Mouse (Mus musculus): ENCODE results near the gene Ahdc1.
A peak's percentile ranks its signal among the peaks of the same experiment; 100 is the strongest.
"Not testable (repeated sequence)": the region's sequence is repeated elsewhere in the genome, so short reads cannot be mapped to it uniquely, and the experiment has no call there.

The Ahdc1 gene

GRCm38 (mm10) chr4:132993553-132993952 lies 17.5 kb upstream of the Ahdc1 start:
- no peak for DNase-seq (ENCODE audit: low spot score)

DNA sequence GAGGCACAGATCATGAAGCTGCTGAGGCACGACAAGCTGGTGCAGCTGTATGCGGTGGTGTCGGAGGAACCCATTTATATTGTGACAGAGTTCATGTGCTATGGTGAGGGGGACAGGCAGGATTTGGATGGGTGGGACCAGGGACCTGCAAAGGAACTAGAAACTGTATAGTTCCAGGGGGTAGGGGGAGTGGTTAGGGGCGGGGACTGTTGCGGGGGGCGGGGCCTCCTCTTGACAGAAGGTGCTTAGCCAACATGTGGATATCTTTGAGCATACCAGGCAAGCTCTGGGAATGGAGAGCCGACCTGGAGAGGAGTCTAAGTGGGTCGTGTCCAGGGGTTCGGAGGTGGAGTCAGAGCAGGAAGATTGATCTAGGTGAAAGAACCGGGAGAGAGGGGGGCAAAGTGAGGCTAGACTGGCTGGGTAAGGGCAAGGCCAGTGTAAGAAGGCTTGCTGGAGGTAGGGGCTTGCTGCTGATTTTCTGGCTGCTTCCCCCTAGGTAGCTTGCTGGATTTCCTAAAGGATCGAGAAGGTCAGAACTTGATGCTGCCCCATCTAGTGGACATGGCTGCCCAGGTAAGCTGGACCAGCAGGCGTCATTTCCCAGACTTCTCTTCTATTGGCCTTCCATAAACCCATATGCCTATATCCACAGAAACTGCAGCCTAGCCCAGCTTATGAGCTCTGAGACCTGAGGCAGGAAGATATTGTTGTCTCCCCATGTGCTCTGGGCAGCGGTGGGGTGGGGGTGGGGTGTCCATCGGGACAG lies 13.4 kb upstream of the Ahdc1 start:
- DNase-seq (ENCODE audit: low spot score) = no peak

- DNase-seq (ENCODE audit: low spot score) = peak; percentile 42
These were observed 8.2 kb upstream of the Ahdc1 start for GRCm38 (mm10) chr4:133002896-133003295.

DNA sequence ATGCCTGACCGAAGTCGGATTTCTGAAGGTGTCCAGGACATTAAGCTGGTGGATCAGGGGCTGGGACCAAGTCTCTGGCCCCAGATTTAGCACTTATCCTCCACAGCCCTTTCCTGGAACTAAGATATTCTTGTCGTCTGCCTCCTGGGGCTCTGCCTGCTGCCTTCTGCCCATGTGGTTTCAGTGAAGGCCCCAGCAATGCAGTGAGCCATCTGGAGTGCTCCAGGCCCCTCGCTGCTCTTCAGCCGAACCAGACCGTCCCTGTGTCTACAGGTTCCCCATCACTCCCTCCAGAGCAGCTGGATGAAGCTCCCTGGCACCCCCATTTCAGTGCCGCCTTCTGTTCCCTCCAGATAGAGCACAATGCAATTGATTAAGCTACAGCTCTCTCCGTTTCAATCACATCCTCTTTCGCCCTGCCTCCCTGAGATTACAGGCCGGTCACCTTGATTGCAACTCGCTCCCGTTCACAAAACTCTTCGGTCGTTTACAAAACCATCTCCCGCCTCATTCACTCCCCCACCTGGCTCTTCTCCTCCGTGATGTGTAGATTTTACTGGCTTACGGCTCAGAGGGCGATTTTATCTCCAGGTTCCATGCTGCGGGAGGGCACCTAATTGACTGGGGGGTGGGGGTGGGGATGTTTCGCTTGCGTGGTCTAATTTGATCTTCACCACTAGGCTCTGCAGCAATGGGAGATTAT lies 7.6 kb upstream of the Ahdc1 start:
- no peak for DNase-seq (ENCODE audit: low spot score)

GRCm38 (mm10) chr4:133005233-133005632 lies 5.8 kb upstream of the Ahdc1 start:
- peak; percentile 84 for DNase-seq (ENCODE audit: low spot score)

DNA sequence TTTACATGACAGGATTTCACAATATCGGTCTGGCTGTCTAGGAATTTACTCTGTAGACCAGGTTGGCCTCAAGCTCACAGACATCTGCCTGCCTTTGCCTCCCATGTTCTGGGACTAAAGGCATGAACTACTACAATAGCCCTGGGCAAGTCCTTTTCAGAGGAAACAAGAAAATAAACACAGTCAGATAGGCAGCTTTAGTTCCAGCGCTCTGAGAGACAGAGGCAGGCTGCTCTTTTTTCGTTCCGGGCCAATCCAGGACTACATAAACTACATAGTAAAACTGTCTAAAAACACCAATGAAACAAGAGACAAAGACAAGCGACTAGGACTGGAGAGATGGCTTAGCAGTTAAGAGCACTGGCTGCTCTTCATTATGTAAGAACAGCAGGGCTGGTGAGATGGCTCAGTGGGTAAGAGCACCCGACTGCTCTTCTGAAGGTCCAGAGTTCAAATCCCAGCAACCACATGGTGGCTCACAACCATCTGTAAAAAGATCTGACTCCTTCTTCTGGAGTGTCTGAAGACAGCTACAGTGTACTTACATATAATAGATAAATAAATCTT lies 5.1 kb upstream of the Ahdc1 start:
- DNase-seq (ENCODE audit: low spot score) = not testable (repeated sequence)

DNA sequence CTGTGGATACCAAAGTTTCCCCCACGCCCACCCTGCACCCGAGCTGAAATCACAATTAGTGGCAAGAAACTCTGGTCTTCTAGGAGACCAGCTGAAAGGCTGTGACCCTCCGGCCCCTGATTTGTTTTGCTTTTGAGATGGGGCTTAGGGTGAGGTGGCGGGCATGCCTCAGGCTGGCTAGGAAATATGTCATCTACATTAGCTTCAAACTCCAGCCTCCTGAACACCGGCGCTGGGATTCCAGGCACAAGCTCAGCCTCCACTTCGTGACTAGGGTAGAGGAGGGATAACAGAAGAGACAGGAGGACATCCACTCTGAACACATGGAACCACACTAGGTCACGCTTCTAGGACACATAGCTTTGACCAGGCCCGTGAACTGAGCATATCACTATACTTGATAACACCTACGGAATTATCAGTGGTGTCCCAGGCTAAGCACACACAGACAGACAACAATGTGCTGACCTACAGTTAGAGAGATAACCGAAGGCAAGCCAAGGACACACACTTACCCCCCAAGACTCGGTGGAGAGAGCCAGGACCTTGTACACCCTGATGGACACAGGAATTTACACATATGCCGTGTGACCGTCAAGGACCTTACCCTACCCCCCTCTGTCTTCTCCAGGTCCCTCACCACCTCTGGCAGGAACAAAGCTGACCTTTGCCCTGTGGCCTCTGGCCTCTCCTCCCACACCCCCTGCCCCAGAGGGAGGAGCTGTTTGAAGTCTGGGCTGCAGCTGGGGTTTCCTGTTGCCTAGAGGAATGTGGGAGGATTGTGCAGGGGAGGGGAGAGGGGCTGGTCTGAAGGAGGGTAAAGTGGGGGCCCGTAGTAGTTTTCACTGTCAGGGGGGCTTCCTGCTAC lies 3.3 kb upstream of the Ahdc1 start:
- no peak for DNase-seq (ENCODE audit: low spot score)

DNA sequence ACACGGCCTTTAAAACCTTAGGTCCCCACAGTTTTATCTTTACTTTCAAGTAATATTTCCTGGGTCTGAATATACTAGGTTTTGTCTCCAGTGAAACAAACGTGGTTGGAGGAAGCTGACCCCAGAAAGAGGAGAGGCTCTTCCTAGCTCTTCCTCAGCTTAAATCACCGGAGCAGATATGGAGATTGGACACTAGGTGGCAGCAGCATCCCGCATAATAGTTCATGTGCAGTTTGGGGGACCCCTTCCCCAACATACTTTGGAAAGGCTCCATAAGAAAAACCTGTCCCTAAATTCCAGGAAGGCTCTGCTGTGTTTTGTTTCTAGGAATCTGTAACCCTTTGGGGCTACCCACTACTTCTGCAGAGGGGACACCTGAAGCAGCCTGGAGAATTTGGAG lies 1.9 kb upstream of the Ahdc1 start:
- peak; percentile 61 for DNase-seq (ENCODE audit: low spot score)

GRCm38 (mm10) chr4:133009676-133010075 lies 1.4 kb upstream of the Ahdc1 start:
- DNase-seq (ENCODE audit: low spot score) = no peak

DNA sequence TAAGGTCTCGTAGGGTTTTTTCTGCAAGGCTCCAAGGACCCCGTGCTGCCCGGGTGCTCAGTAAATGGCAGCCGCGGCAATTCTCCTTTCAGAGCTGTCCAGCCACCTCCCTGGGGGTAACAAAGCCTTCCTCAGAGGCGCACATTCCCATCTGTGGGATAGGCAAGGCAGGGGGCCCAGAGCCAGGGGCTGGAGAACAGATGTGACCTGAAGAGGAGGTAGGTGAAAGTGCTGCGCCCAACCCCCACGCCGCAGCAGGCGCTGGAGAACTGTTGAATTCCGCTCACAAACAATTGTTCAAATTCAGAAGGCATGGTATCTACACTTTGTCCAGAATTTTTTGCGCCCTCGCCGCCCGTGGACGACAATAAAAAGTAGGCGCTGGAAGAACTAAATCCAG lies 449 bp upstream of the Ahdc1 start:
- DNase-seq (ENCODE audit: low spot score) = no peak

- DNase-seq (ENCODE audit: low spot score) = peak; percentile 47
These were observed 1.0 kb downstream of the Ahdc1 start for GRCm38 (mm10) chr4:133011821-133012775.

GRCm38 (mm10) chr4:133012776-133013265 lies 1.8 kb downstream of the Ahdc1 start:
- DNase-seq (ENCODE audit: low spot score) = peak; percentile 50

- DNase-seq (ENCODE audit: low spot score) = peak; percentile 71
These were observed 2.3 kb downstream of the Ahdc1 start for GRCm38 (mm10) chr4:133013266-133013891.

GRCm38 (mm10) chr4:133014088-133014487 lies 3.0 kb downstream of the Ahdc1 start:
- DNase-seq (ENCODE audit: low spot score) = no peak

- no peak for DNase-seq (ENCODE audit: low spot score)
These were observed 4.0 kb downstream of the Ahdc1 start for GRCm38 (mm10) chr4:133014896-133015709.

- DNase-seq (ENCODE audit: low spot score) = no peak
These were observed 4.9 kb downstream of the Ahdc1 start for GRCm38 (mm10) chr4:133015710-133016651.

DNA sequence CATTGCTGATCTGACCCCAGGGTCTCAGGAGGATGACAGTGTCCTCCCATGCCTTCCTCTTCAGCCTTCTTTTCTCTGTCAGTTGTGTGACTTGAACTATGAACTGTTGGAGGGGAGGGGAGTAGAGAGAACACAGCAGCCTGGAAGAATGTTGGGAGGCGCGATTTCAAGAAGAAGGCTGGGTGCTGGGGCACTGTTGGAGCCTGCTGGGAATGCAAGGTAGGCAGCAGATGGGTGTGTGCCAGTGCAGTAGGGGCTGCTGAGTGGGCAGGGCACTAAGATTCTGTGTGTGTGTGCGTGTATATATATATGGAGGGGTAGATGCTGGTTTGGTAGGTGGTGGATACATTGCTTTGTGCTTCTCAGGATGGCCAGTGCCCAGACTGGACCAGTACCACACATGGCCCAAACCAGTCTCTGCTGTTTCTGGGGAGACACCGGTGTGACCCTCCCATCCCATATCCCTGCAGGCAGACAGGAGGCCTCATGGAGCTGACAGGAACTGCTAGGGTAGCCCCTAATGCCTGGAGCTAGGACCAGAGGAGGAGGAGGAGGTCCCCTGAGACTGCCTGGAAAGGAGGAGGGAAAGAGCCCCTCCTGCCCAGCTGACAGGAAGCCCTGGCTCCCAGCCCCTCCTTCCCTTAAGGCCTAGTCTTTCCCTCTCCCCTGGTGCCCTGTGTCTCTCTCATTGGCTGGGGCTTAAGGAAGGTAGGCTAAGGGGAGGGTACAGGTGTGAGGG lies 5.8 kb downstream of the Ahdc1 start:
- DNase-seq (ENCODE audit: low spot score) = no peak

Measured in adipocyte (in vitro differentiated cells).